Mouse (Mus musculus) cortical plate, adult 2 months (tissue): ENCODE data around the gene Clrn2.

Source experiments
- CTCF ChIP-seq: fragments of 200-500 bp; IDR thresholded peaks from 2 replicates; pipeline ENCODE4 v1.5.1; 2011; ENCODE audit warnings: mild to moderate bottlenecking, control low read depth, low read length; ENCODE audit not compliant: insufficient read depth; ENCODE audit errors: extremely low read depth
- POLR2A ChIP-seq: fragments of 200-500 bp; IDR thresholded peaks from 2 replicates; pipeline ENCODE4 v1.6.1; 2011; ENCODE audit warnings: mild to moderate bottlenecking, low read length, control low read depth; ENCODE audit not compliant: insufficient read depth; ENCODE audit errors: extremely low read depth

- TF ChIP-seq CTCF, result no peak
- TF ChIP-seq POLR2A, result no peak
Measured at GRCm38 (mm10) chr5:45437826-45438225, 15.7 kb upstream of the Clrn2 start.
